Mouse (Mus musculus): ENCODE data around the gene Pef1.

The Pef1 gene

GRCm38 (mm10) chr4:130102111-130102651, at the start of gene Pef1:
Pef1 (plus strand) TSS chr4:130102558.
- in situ Hi-C loops (cut with MboI; ENCODE audit: low pct_unique_long_range_greater_than_20kb in 1 of 2, low sequenced_read_pairs in 2 of 2, unreplicated experiment in 1 of 2): no loop called here

- in situ Hi-C loops (cut with MboI; ENCODE audit: low pct_unique_long_range_greater_than_20kb in 1 of 2, low sequenced_read_pairs in 2 of 2, unreplicated experiment in 1 of 2): no loop called here
Observed at GRCm38 (mm10) chr4:130053111-130053510, 49.2 kb upstream of the Pef1 start.

- in situ Hi-C loops (cut with MboI; ENCODE audit: low pct_unique_long_range_greater_than_20kb in 1 of 2, low sequenced_read_pairs in 2 of 2, unreplicated experiment in 1 of 2): no loop called here
Observed at GRCm38 (mm10) chr4:130054727-130055126, 47.6 kb upstream of the Pef1 start.

- in situ Hi-C loops (cut with MboI; ENCODE audit: low pct_unique_long_range_greater_than_20kb in 1 of 2, low sequenced_read_pairs in 2 of 2, unreplicated experiment in 1 of 2): no loop called here
Observed at GRCm38 (mm10) chr4:130055160-130056010, 47.0 kb upstream of the Pef1 start.

- in situ Hi-C loops (cut with MboI; ENCODE audit: low pct_unique_long_range_greater_than_20kb in 1 of 2, low sequenced_read_pairs in 2 of 2, unreplicated experiment in 1 of 2): no loop called here
Observed at GRCm38 (mm10) chr4:130056011-130056322, 46.4 kb upstream of the Pef1 start.

- in situ Hi-C loops (cut with MboI; ENCODE audit: low pct_unique_long_range_greater_than_20kb in 1 of 2, low sequenced_read_pairs in 2 of 2, unreplicated experiment in 1 of 2): no loop called here
Observed at GRCm38 (mm10) chr4:130056471-130056870, 45.9 kb upstream of the Pef1 start.

- in situ Hi-C loops (cut with MboI; ENCODE audit: low pct_unique_long_range_greater_than_20kb in 1 of 2, low sequenced_read_pairs in 2 of 2, unreplicated experiment in 1 of 2): no loop called here
Observed at GRCm38 (mm10) chr4:130060937-130061336, 41.4 kb upstream of the Pef1 start.

- in situ Hi-C loops (cut with MboI; ENCODE audit: low pct_unique_long_range_greater_than_20kb in 1 of 2, low sequenced_read_pairs in 2 of 2, unreplicated experiment in 1 of 2): no loop called here
Observed at GRCm38 (mm10) chr4:130063191-130063590, 39.2 kb upstream of the Pef1 start.

- in situ Hi-C loops (cut with MboI; ENCODE audit: low pct_unique_long_range_greater_than_20kb in 1 of 2, low sequenced_read_pairs in 2 of 2, unreplicated experiment in 1 of 2): no loop called here
Observed at GRCm38 (mm10) chr4:130066816-130067215, 35.5 kb upstream of the Pef1 start.

- in situ Hi-C loops (cut with MboI; ENCODE audit: low pct_unique_long_range_greater_than_20kb in 1 of 2, low sequenced_read_pairs in 2 of 2, unreplicated experiment in 1 of 2): loop anchor here in 1 of 2 experiments (10.0 kb wide), 1 partner anchor 116 kb away; no protein-coding TSS in a partner anchor
Observed at GRCm38 (mm10) chr4:130070523-130070922, 31.8 kb upstream of the Pef1 start.

- in situ Hi-C loops (cut with MboI; ENCODE audit: low pct_unique_long_range_greater_than_20kb in 1 of 2, low sequenced_read_pairs in 2 of 2, unreplicated experiment in 1 of 2): loop anchor here in 1 of 2 experiments (10.0 kb wide), 1 partner anchor 117 kb away; no protein-coding TSS in a partner anchor
Observed at GRCm38 (mm10) chr4:130071758-130072157, 30.6 kb upstream of the Pef1 start.

- in situ Hi-C loops (cut with MboI; ENCODE audit: low pct_unique_long_range_greater_than_20kb in 1 of 2, low sequenced_read_pairs in 2 of 2, unreplicated experiment in 1 of 2): loop anchor here in 1 of 2 experiments (10.0 kb wide), 1 partner anchor 119 kb away; no protein-coding TSS in a partner anchor
Observed at GRCm38 (mm10) chr4:130073367-130073766, 29.0 kb upstream of the Pef1 start.

GRCm38 (mm10) chr4:130074761-130075515, 27.4 kb upstream of the Pef1 start:
- in situ Hi-C loops (cut with MboI; ENCODE audit: low pct_unique_long_range_greater_than_20kb in 1 of 2, low sequenced_read_pairs in 2 of 2, unreplicated experiment in 1 of 2): loop anchor here in 1 of 2 experiments (10.0 kb wide), 1 partner anchor 120 kb away; no protein-coding TSS in a partner anchor

- in situ Hi-C loops (cut with MboI; ENCODE audit: low pct_unique_long_range_greater_than_20kb in 1 of 2, low sequenced_read_pairs in 2 of 2, unreplicated experiment in 1 of 2): loop anchor here in 1 of 2 experiments (10.0 kb wide), 1 partner anchor 122 kb away; no protein-coding TSS in a partner anchor
Observed at GRCm38 (mm10) chr4:130076856-130077255, 25.5 kb upstream of the Pef1 start.

- in situ Hi-C loops (cut with MboI; ENCODE audit: low pct_unique_long_range_greater_than_20kb in 1 of 2, low sequenced_read_pairs in 2 of 2, unreplicated experiment in 1 of 2): loop anchor here in 1 of 2 experiments (10.0 kb wide), 1 partner anchor 124 kb away; no protein-coding TSS in a partner anchor
Observed at GRCm38 (mm10) chr4:130078816-130079485, 23.4 kb upstream of the Pef1 start.

- in situ Hi-C loops (cut with MboI; ENCODE audit: low pct_unique_long_range_greater_than_20kb in 1 of 2, low sequenced_read_pairs in 2 of 2, unreplicated experiment in 1 of 2): loop anchor here in 1 of 2 experiments (10.0 kb wide), 1 partner anchor 125 kb away; no protein-coding TSS in a partner anchor
Observed at GRCm38 (mm10) chr4:130079521-130079920, 22.8 kb upstream of the Pef1 start.

GRCm38 (mm10) chr4:130081345-130082190, 20.8 kb upstream of the Pef1 start:
- in situ Hi-C loops (cut with MboI; ENCODE audit: low pct_unique_long_range_greater_than_20kb in 1 of 2, low sequenced_read_pairs in 2 of 2, unreplicated experiment in 1 of 2): no loop called here

GRCm38 (mm10) chr4:130082211-130082610, 20.1 kb upstream of the Pef1 start:
- in situ Hi-C loops (cut with MboI; ENCODE audit: low pct_unique_long_range_greater_than_20kb in 1 of 2, low sequenced_read_pairs in 2 of 2, unreplicated experiment in 1 of 2): no loop called here

Measured in mouse embryonic stem cell (cell line).